Mouse (Mus musculus) CH12F3 (cell line): ENCODE measurements around the gene Ubc.

Experiments used
- in situ Hi-C: fragments of 300-500 bp; cut with MboI; formaldehyde crosslinking; loops from 2 replicates; pipeline ENCODE4 v1.14.3; 2020; ENCODE audit warnings: low sequenced_read_pairs

The Ubc gene

DNA sequence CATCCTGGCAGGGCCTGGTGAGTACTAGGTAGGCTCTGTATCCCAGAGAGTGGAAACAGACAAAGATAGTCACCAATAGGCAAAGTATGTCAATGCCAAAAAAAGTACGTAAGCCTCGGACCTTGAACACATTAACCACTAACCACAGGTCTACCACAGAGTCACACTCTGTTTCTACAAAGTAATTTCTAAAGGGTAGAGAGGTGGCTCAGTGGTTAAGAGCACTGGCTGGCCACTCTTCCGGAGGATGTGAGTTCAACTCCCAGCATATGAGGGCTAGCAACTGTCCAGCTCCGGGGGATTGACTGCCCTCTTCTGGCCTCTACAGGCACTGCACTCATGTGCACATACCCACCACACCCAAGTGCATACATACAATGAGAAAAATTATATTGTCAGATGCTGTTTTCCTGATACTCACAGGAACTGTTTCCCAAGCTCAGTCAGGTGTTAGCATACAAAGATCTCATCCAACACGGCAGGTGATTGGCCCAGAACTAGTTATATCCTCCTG lies 37.2 kb downstream of the Ubc start:
- in situ Hi-C loops: no loop called here

DNA sequence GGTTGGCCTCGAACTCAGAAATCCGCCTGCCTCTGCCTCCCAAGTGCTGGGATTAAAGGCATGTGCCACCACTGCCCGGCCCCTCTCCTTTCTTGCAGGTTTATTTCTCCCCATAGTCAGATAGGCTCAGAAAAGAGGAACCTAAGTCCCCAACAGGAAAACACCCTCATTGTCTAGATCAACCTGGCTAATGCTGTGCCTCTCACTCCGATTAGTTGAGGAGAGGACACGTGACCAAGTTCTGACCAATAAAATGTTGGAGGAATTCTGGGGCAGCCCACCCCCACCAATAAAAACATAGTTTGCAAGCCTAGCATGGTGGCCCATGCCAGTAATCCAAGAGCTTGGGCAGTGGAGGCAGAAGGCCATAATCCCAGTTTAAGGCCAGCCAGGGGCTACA lies 38.1 kb downstream of the Ubc start:
- in situ Hi-C loops: no loop called here

DNA sequence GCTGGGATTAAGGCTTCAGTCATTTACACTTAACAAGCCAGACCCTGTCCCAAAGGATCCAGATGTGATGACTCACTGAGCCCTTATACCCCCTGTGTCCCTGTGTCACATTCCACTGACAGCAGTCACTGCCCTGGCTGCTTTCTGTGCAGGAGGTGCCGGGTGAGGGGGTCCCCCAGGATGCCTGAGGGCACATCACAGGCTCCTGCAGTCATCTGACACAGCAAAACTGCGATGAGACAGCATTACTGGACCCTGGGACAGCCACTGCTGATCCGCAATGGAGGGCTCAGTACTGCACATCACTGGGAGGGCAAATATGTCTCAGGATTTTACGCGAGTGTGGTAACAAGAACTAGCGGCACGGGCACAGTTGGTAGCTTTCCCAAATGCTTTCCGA lies 38.9 kb downstream of the Ubc start:
- in situ Hi-C loops: no loop called here

DNA sequence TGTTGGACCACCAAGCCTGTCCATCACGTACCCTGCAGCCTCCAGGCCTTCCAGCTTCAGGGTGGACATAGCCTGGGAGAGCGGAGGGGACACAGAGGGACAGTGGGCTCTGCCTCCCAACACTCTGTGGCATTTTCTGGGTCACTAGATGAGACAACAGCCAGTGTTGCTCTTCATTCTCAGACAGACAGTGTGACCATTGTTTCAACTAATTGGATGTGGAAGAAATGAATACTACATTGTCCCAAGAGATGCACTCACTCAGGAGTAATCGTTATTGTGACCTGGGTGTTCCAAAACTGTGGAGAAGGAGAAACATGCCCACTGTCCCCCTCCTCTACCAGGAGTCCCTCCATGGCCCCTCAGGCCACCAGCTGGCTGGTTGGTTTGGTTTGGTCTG lies 40.6 kb downstream of the Ubc start:
- in situ Hi-C loops: no loop called here

DNA sequence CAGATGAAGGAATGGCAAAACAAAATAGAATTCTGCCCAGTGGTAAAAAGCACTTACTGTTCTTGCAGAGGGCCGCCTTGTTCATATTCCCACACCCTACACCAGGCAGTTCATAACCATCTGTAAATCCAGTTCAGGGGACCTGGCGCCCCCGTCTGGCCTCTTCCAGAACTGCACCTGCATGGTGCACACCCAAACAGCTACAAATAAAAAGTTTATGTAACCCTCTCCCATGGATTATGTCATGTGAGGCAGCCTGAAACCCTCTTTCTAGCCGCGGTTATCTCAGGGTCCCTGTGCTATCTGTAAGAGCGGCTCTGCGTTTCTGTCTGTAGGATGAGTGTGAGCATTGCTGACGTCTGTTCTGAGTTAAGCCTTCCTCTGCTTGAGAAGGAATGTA lies 41.5 kb downstream of the Ubc start:
- in situ Hi-C loops: no loop called here

DNA sequence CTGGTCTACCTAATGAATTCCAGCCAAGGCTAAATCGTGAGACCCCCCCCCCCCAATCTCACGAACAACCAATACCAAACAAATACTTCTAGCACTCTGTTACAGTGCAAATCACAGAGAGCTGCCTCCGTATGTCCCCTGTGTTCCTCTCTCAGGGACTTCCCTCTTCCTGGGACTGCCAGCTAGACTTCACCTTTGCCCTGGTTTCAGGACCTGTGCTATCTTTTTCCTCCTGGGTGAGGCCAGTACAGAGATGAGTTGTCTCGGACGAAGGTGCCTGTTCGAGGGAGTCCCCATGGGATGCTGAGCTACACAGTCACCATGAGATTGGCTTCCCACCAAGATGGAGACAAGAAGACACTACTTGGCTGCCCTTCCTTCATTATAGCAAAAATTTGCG lies 41.9 kb downstream of the Ubc start:
- in situ Hi-C loops: no loop called here

DNA sequence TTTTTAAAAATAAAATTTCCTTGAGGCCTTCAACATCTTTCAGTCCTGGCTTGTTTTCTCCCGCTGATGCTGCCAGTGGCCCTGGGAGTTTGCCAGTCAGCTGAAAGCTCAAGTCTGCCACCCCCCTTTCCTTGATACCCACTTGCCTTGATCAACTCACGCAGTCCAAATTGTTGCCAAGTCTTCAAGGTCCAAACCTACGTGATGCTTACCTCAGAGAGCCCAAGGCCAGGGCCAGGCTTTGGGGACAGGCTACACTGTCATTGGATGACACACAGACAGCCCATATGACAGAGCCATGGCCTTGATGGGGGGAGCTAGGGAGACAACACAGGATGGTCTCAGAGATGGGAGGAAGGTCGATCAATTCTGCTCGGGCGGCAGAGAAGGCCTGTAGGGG lies 45.7 kb downstream of the Ubc start:
- in situ Hi-C loops: no loop called here

DNA sequence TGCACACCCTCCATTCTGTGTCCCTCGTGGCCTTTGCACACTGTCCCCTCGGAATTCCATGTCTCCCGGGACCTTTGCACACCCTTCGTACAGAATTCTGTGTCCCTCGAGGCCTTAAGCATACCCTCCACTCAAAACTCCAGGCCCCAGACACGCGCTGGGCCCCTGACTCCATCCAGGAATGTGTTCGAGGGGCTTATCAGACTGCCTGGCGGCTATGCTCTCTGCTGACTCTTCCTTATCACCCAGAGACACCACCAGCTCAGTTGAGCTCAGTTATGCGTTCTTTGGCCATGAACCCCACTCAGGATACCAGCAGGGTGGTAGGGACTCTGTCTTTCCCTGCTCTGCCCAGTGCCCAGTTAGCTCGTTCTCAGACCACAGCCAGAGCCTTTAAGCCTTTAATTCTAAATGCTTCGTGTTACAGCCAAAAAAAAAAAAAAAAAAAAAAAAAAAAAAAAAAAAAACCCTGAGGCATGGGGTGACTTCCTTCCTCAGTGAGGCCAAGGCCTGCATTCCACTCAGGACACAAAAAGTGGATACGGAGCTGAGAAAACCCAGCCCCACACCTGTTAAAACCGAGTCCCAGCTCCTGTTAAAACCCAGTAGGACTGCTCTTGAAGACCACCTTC lies 48.4 kb downstream of the Ubc start:
- in situ Hi-C loops: no loop called here

DNA sequence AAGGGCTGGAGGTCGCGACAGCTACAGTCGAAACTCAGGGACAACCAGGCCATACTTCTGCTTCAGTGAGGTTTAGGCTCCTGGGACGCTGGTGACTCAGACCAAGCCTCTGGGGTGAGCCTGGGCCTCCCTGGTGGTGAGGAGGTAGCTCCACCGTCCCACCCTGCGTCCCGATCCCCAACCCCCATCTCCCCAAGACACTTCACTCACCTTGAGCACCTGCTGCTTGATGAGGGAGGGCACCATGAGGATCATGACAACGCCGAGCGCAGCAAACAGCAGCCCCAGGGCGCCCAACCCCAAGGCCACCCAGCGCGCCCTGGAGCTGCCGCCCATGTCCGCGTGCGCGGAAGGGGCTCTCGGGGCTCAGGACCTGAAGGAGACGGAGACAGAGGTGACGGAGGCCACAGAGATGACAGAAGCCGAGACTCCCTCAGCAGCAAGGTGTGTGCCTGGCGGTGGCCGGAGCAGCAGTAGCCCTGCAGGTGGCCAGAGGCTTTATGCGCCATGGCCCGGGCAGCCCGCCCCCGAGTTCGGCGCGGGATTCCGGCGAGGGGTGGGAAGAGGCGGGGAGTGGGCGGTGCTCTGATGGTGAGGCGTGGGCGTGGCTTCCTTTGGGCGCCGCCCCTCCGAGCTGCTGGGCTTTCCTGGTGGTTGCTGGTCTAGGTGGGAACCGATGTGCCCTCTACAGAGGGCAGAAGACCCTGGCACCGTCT lies 49.3 kb downstream of the Ubc start, which contains the start of gene Scarb1:
Scarb1 (minus strand) TSS at position 548 of the 716 bp plus-strand sequence.
- in situ Hi-C loops: no loop called here

DNA sequence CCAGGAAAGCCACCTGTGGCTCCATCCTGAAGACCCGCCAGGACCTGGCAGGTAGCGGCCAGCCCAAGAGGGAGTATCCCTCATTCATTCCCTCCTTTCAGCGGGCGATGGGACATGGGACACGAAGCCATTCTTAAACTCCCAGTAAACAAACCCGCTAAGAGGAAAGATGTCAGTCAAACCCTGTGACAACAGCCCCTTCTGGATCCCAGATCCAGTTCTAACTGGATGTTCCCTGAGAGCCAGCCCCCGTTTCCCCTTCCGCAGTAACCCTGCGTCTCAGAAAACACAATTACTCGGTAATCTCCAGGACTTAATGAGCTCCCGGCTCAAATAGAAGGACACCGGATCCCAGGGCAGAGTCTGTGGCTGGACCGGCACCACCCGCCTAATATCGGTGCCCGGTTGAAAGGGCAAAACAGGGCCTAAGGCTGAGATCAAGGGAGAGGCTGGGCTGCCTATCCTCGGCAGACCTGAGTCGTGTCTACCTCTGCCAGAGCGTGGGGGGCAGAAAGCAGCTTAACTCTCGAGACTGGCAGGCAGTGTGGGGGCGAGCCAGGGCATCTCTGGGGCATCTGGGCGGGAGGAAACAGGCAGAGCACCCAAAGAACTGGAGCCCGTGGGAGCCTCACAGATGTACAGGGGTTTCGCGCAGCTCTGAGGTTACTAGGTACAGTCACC lies 50.0 kb downstream of the Ubc start:
- in situ Hi-C loops: no loop called here

DNA sequence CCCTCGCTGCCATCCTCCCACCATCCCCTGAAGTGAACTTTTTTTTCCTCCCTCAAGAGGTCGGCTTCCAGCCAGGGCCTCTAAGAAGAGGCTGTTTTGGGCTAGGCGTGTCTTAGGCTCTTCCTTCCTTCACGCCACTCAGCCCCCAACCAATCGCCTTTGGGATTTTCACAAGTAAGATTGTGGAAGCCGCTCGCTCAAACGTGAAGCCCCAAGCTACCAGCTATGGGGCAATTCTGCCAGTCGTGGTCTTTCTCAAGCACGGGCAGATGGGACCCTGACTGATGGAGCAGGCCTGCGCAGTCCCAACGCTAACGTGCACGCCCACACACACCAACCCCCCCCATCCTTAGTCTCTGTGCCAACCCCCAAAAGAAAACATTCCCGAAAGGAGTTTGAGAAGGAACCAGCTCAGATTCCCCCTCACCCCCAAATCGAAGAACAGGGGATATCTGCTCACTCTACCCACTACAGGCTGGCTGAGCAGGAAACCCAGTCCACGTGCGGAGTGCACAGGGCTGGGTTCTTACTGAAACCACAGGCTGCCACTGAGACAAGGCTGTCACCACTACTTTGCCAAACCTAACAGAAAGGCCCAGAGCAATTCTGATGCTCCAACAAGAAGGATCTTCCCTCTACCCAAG lies 50.8 kb downstream of the Ubc start:
- in situ Hi-C loops: no loop called here

DNA sequence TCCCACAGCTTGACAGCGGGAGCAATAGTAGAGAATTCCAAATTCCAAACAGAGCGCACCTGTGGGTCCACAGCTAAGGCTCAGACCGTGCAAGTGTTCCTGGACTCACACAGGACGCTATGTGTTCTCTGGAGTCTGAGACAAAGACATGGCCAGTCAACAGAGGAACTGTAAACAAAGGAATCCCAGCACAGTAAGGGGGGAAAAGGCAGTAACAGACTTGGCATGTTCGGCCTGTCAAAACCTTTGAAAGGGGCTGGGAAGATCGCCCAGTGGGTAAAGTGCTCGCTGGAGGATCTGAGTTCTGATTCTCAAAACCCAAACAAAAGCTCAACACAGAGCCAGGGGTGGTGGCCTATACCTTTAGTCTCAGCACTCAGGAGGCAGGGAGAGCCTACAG lies 52.5 kb downstream of the Ubc start:
- in situ Hi-C loops: no loop called here

DNA sequence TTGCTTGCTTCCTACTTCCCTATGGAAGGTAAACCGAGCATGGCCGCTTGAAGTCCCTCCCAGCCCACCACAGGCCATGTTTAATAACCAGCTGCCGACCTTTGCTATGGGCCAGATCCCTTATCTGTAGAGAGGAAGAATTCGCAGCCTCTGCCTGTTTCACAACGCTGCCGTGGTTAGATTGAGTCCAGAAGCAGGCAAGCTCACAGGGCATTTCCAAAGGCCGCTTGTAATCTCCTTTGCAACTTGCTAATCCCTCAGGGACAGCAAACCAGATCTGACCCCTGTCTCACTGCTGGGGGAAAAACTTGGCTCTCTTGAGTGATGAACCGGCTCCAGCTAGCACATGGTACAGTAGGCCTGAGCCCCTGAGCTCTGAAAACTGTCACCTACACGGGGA lies 53.0 kb downstream of the Ubc start:
- in situ Hi-C loops: no loop called here
